Mouse (Mus musculus) liver, embryonic 14.5 days (tissue): Measurements from ENCODE around the gene Prdx5.

Experiments
- CTCF ChIP-seq: IDR thresholded peaks from 2 replicates; pipeline ENCODE4 v1.5.1; 2016; ENCODE audit warnings: antibody characterized with exemption, low read depth, control low read depth
- EP300 ChIP-seq: IDR thresholded peaks from 2 replicates; pipeline ENCODE4 v1.6.1; 2016; ENCODE audit warnings: antibody characterized with exemption, low read depth

- TF ChIP-seq CTCF (peak; percentile 37), EP300 (no peak)
Measured at GRCm38 (mm10) chr19:6920741-6921636, 11.1 kb upstream of the Prdx5 start.
